Mouse (Mus musculus) testis, adult 2 months (tissue): ENCODE data around the gene Gpr137. TPM values are rescaled to one million over a fixed set of nuclear protein-coding genes. Genes with fewer than 3 reads are reported as not detected.
"Not testable (repeated sequence)": the region's sequence is repeated elsewhere in the genome, so short reads cannot be mapped to it uniquely, and the experiment has no call there.

Experiments used
- H3K27ac ChIP-seq: fragments of 200-500 bp; 2 replicates; pipeline ENCODE4 v1.5.1; 2012; ENCODE audit warnings: low read depth, low read length; ENCODE audit not compliant: control insufficient read depth, insufficient read depth
- H3K27me3 ChIP-seq: fragments of 200-500 bp; 2 replicates; pipeline ENCODE4 v1.6.1; 2012; ENCODE audit warnings: mild to moderate bottlenecking, low read length, moderate library complexity; ENCODE audit not compliant: control insufficient read depth, insufficient read depth
- H3K36me3 ChIP-seq: fragments of 200-500 bp; 2 replicates; pipeline ENCODE4 v1.6.1; 2012; ENCODE audit warnings: mild to moderate bottlenecking, low read length; ENCODE audit not compliant: control insufficient read depth, insufficient read depth
- H3K4me1 ChIP-seq: fragments of 200-500 bp; 2 replicates; pipeline ENCODE4 v1.6.1; 2012; ENCODE audit warnings: low read length; ENCODE audit not compliant: control insufficient read depth, insufficient read depth
- H3K4me3 ChIP-seq: fragments of 200-500 bp; 2 replicates; pipeline ENCODE4 v1.5.1; 2012; ENCODE audit warnings: low read depth, mild to moderate bottlenecking, low read length, moderate library complexity, mixed read lengths; ENCODE audit not compliant: control insufficient read depth
- CTCF ChIP-seq: fragments of 200-500 bp; IDR thresholded peaks from 2 replicates; pipeline ENCODE4 v1.5.1; 2012; ENCODE audit warnings: low read depth, mild to moderate bottlenecking, inconsistent platforms, low read length, moderate library complexity; ENCODE audit not compliant: control insufficient read depth, insufficient read depth, insufficient replicate concordance
- POLR2A ChIP-seq: fragments of 200-500 bp; IDR thresholded peaks from 2 replicates; pipeline ENCODE4 v1.6.1; 2012; ENCODE audit warnings: low read depth, mild to moderate bottlenecking, inconsistent platforms, low read length, moderate library complexity; ENCODE audit not compliant: control insufficient read depth
- polyA plus RNA-seq: library from polyadenylated mRNA; depleted of rRNA; stranded (reverse); fragments of >200 nt; gene quantifications from 2 replicates; pipeline ENCODE4 v1.2.3, GENCODE M21; 2012

The Gpr137 gene
- polyA plus RNA-seq, 1 experiment = 212 TPM

- peaks cover 23% of the 10 kb centered on the region for H3K4me1 ChIP-seq
- TF ChIP-seq CTCF = no peak
- TF ChIP-seq POLR2A = no peak
- peaks cover 2% of the 10 kb centered on the region; the same call in 1 of the 2 replicates for H3K36me3 ChIP-seq
- no peaks in the 10 kb centered on the region for H3K27me3 ChIP-seq
- no peak overlapping the region for H3K27ac ChIP-seq
- H3K4me3 ChIP-seq = no peak overlapping the region; the same call in 1 of the 2 replicates
Observed at GRCm38 (mm10) chr19:6911101-6912074, 30.9 kb downstream of the Gpr137 start.

- Histone ChIP-seq H3K4me1 (peaks cover 23% of the 10 kb centered on the region), H3K27ac (peak overlapping the region; percentile 99), H3K4me3 (peak overlapping the region; percentile 93)
- not testable (repeated sequence) for H3K27me3 ChIP-seq, H3K36me3 ChIP-seq
Observed at GRCm38 (mm10) chr19:6910306-6910705, 32.0 kb downstream of the Gpr137 start.

- Histone ChIP-seq H3K27me3 (no peaks in the 10 kb centered on the region), H3K36me3 (peaks cover 2% of the 10 kb centered on the region; the same call in 1 of the 2 replicates), H3K4me1 (peaks cover 23% of the 10 kb centered on the region), H3K4me3 (peak within 1 kb of the TSS; percentile 93), H3K27ac (peak within 1 kb of the TSS; percentile 99)
- TF ChIP-seq CTCF = no peak
- TF ChIP-seq POLR2A = peak; percentile 59
Observed at GRCm38 (mm10) chr19:6909507-6910289, 32.6 kb downstream of the Gpr137 start, which contains the start of the genes Trmt112 and Prdx5. Trmt112 (plus strand) TSS chr19:6909698. Prdx5 (minus strand) TSS chr19:6910106.

- Histone ChIP-seq H3K27ac (peak overlapping the region; percentile 99), H3K36me3 (peaks cover 2% of the 10 kb centered on the region; the same call in 1 of the 2 replicates), H3K4me1 (peaks cover 23% of the 10 kb centered on the region), H3K27me3 (no peaks in the 10 kb centered on the region), H3K4me3 (peak overlapping the region; percentile 93)
- TF ChIP-seq POLR2A = no peak
- TF ChIP-seq CTCF = no peak
Observed at GRCm38 (mm10) chr19:6909021-6909420, 33.3 kb downstream of the Gpr137 start.

DNA sequence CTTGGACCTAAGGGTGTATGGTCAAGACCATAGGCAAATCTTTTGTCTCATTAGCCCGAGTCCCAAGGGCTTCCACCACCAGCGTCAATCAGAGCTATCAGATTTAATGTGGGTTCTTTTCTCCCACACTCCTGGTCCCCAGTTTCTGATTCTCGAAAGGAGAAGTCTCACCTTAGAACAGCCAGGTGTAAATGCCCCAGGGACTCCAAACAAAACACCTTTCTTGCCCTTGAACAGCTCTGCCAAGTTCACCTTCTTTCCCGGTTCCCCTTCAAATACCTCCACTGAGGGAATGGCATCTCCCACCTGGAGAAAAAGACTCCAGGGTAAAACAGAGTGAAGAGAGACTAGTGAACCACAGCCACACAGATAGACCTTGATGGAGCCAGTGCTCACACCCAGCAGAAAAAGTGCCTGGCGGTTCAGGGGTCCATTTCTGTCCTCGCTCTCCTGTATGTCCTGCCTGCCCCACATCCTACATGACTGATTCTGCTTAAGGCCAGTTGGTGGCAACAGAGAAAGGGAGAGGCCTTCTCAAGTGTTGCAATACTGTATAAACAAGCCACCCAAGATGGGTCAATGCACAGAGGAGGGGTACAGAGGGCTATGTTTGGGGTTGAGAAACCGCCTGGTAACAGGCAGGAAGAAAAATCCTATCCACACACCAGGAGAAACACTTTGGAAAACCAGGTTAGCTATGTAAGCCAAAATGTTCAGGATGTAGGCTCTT lies 34.3 kb downstream of the Gpr137 start:
- no peak overlapping the region for H3K27ac ChIP-seq
- H3K27me3 ChIP-seq = no peaks in the 10 kb centered on the region
- H3K4me3 ChIP-seq = peak overlapping the region; percentile 93
- peaks cover 23% of the 10 kb centered on the region for H3K4me1 ChIP-seq
- H3K36me3 ChIP-seq = peaks cover 2% of the 10 kb centered on the region; the same call in 1 of the 2 replicates
- TF ChIP-seq CTCF (no peak), POLR2A (no peak)

GRCm38 (mm10) chr19:6907094-6907493 lies 35.2 kb downstream of the Gpr137 start:
- Histone ChIP-seq H3K4me3 (no peak overlapping the region), H3K36me3 (peaks cover 2% of the 10 kb centered on the region; the same call in 1 of the 2 replicates)
- TF ChIP-seq POLR2A (no peak), CTCF (no peak)

More at GRCm38 (mm10) chr19:6907094-6907493, 35.2 kb downstream of the Gpr137 start:
- H3K4me1 ChIP-seq = peaks cover 23% of the 10 kb centered on the region
- no peak overlapping the region for H3K27ac ChIP-seq
- H3K27me3 ChIP-seq = no peaks in the 10 kb centered on the region
